Mouse (Mus musculus): ENCODE results near the gene Faim.

GRCm38 (mm10) chr9:98955716-98956224 lies 30.4 kb upstream of the Faim start:
- TF ChIP-seq CTCF (IDR thresholded peaks at IDR 0.05; ENCODE audit: borderline replicate concordance, extremely low read depth, insufficient read depth, insufficient read length) (0 out of 2 replicates have a peak, but pooled peaks have one; percentile 11), POLR2A (IDR thresholded peaks at IDR 0.05; ENCODE audit: borderline replicate concordance, extremely low read depth, insufficient read depth, insufficient read length, poor library complexity, severe bottlenecking) (no peak)
